ENCODE assay signal across 8 mouse cellular contexts in genomic region chr11:83963991-83964921, GRCm38 (mm10). TPM values are rescaled to one million over a fixed set of nuclear protein-coding genes. Genes with fewer than 3 reads are reported as not detected.
DNase-seq lines count a peak whose midpoint lies in the region; ATAC-seq and TF ChIP-seq lines count a peak whose summit lies in the region.

Gene Synrg, plus strand, starts transcription at chr11:83964428.

- no peaks in the 10 kb centered on the region for H3K9me3 ChIP-seq in embryonic facial prominence, embryonic 15.5 days (replicated peaks)
- H3K9me3 ChIP-seq in kidney, embryonic 14.5 days (ENCODE audit: control insufficient read depth, low read length), result no peaks in the 10 kb centered on the region
- no peaks in the 10 kb centered on the region for H3K9me3 ChIP-seq in limb, embryonic 15.5 days

- WGBS in bone marrow, adult 2 months, result 2% methylated on average over 76 of the region's 76 CpGs
- 2% methylated on average over 59 of the region's 76 CpGs for WGBS in embryonic facial prominence, embryonic 15.5 days
- 2% methylated on average over 63 of the region's 76 CpGs for WGBS in kidney, embryonic 14.5 days
- WGBS in limb, embryonic 15.5 days, result 1% methylated on average over 59 of the region's 76 CpGs

- H3K9ac ChIP-seq in embryonic facial prominence, embryonic 15.5 days, result peak within 1 kb of the TSS; percentile 58
- H3K9ac ChIP-seq in kidney, embryonic 14.5 days (ENCODE audit: low read depth, low read length), result peak within 1 kb of the TSS; percentile 77
- H3K9ac ChIP-seq in limb, embryonic 15.5 days, result peak within 1 kb of the TSS; percentile 51

- no peaks in the 10 kb centered on the region for H3K27me3 ChIP-seq in embryonic facial prominence, embryonic 15.5 days
- no peaks in the 10 kb centered on the region for H3K27me3 ChIP-seq in kidney, embryonic 14.5 days (ENCODE audit: control insufficient read depth, insufficient read depth, low read length)
- no peaks in the 10 kb centered on the region for H3K27me3 ChIP-seq in limb, embryonic 15.5 days

- H3K36me3 ChIP-seq in embryonic facial prominence, embryonic 15.5 days, result peaks cover 32% of the 10 kb centered on the region
- peaks cover 38% of the 10 kb centered on the region for H3K36me3 ChIP-seq in kidney, embryonic 14.5 days (ENCODE audit: control insufficient read depth, insufficient read depth, low read length)
- peaks cover 34% of the 10 kb centered on the region for H3K36me3 ChIP-seq in limb, embryonic 15.5 days

- H3K4me1 ChIP-seq in bone marrow, adult 2 months (ENCODE audit: control insufficient read depth, insufficient read depth, low read length), result peaks cover 2% of the 10 kb centered on the region
- peaks cover 10% of the 10 kb centered on the region for H3K4me1 ChIP-seq in embryonic facial prominence, embryonic 15.5 days
- H3K4me1 ChIP-seq in kidney, embryonic 14.5 days (ENCODE audit: control insufficient read depth, insufficient read depth, low read length), result no peaks in the 10 kb centered on the region
- peaks cover 3% of the 10 kb centered on the region; the same call in 1 of the 2 replicates for H3K4me1 ChIP-seq in limb, embryonic 15.5 days

- peak; percentile 93 for ATAC-seq in embryonic facial prominence, embryonic 15.5 days (ENCODE audit: insufficient number of reproducible peaks, low FRiP score, low TSS enrichment, low read depth)
- ATAC-seq in kidney, embryonic 14.5 days (ENCODE audit: low FRiP score, low TSS enrichment), result peak; percentile 91
- peak; percentile 85 for ATAC-seq in limb, embryonic 15.5 days (ENCODE audit: insufficient number of reproducible peaks, low FRiP score, low TSS enrichment, low read depth)

- peak within 1 kb of the TSS; percentile 98 for H3K4me3 ChIP-seq in bone marrow, adult 2 months (replicated peaks; ENCODE audit: control insufficient read depth, low read depth, low read length)
- H3K4me3 ChIP-seq in embryonic facial prominence, embryonic 15.5 days (replicated peaks), result peak within 1 kb of the TSS; percentile 73
- peak within 1 kb of the TSS; percentile 64 for H3K4me3 ChIP-seq in kidney, embryonic 14.5 days (ENCODE audit: low read length)
- H3K4me3 ChIP-seq in limb, embryonic 15.5 days, result peak within 1 kb of the TSS; percentile 73

- peak within 1 kb of the TSS; percentile 33; the same call in 1 of the 2 replicates for H3K27ac ChIP-seq in bone marrow, adult 2 months (ENCODE audit: control insufficient read depth, insufficient read depth, low read depth, low read length, poor library complexity)
- peak within 1 kb of the TSS; percentile 75 for H3K27ac ChIP-seq in embryonic facial prominence, embryonic 15.5 days (replicated peaks)
- no peak within 1 kb of the TSS for H3K27ac ChIP-seq in kidney, embryonic 14.5 days (ENCODE audit: low read depth, low read length)
- peak within 1 kb of the TSS; percentile 74 for H3K27ac ChIP-seq in limb, embryonic 15.5 days

- TF ChIP-seq POLR2A in bone marrow, adult 2 months (IDR thresholded peaks at IDR 0.05; ENCODE audit: borderline replicate concordance, control insufficient read depth, low read depth, low read length), result peak; percentile 76; the same call in 1 of the 2 replicates

- H3K4me2 ChIP-seq in embryonic facial prominence, embryonic 15.5 days (replicated peaks), result peak within 1 kb of the TSS; percentile 61
- H3K4me2 ChIP-seq in kidney, embryonic 14.5 days (replicated peaks; ENCODE audit: low read depth, low read length), result peak within 1 kb of the TSS; percentile 70
- H3K4me2 ChIP-seq in limb, embryonic 15.5 days, result peak within 1 kb of the TSS; percentile 59

- no peak for TF ChIP-seq CTCF in bone marrow, adult 2 months (IDR thresholded peaks at IDR 0.05; ENCODE audit: control insufficient read depth, insufficient read depth, low read length)

- peak; percentile 86 for DNase-seq in 416B (ENCODE audit: low read depth)
- peak; percentile 90 to 93 for DNase-seq in heart, adult 9 months (ENCODE audit: low spot score in 2 of 2)
- peak; percentile 50 to 78 for DNase-seq in monocyte, adult 2 months (ENCODE audit: low read depth in 1 of 2, low spot score in 2 of 2)
- DNase-seq in spleen, postnatal 36 days (ENCODE audit: low spot score in 2 of 2), result peak; percentile 93

RNA-seq across cellular contexts. Expression of gene Synrg, which starts in this region (rescaled TPM):
- 7.8 and 14.2 TPM in 2 replicates for polyA plus RNA-seq in bone marrow, adult 2 months (2011; ENCODE audit: insufficient read depth, insufficient read length, low replicate concordance, missing spikeins)
- 11.3 and 13.8 TPM in 2 replicates for polyA plus RNA-seq in embryonic facial prominence, embryonic 15.5 days (2015; fragmentation: Nextera tagmentation; extraction: Ambion mirVana)
- polyA plus RNA-seq in kidney, embryonic 14.5 days (2014; fragmentation: Nextera tagmentation; extraction: Ambion mirVana), result 9.3 and 11.6 TPM in 2 replicates
- polyA plus RNA-seq in limb, embryonic 15.5 days (2015; fragmentation: Nextera tagmentation; extraction: Ambion mirVana), result 8.9 and 11.0 TPM in 2 replicates
